Mouse (Mus musculus): Measurements from ENCODE around the gene Pcif1.
"Not testable (repeated sequence)": the region's sequence is repeated elsewhere in the genome, so short reads cannot be mapped to it uniquely, and the experiment has no call there.

The Pcif1 gene
- long read RNA-seq, experiment 1, full-length matches to known transcripts = 38 of 42 reads
- long read RNA-seq, experiment 1, partial matches to known transcripts = 1 of 42 reads
- long read RNA-seq, experiment 1, other reads (novel, unspliced or antisense) = 3 of 42 reads
- long read RNA-seq, experiment 2, full-length matches to known transcripts = 30 of 36 reads
- long read RNA-seq, experiment 2, partial matches to known transcripts = 1 of 36 reads
- long read RNA-seq, experiment 2, other reads (novel, unspliced or antisense) = 5 of 36 reads

DNA sequence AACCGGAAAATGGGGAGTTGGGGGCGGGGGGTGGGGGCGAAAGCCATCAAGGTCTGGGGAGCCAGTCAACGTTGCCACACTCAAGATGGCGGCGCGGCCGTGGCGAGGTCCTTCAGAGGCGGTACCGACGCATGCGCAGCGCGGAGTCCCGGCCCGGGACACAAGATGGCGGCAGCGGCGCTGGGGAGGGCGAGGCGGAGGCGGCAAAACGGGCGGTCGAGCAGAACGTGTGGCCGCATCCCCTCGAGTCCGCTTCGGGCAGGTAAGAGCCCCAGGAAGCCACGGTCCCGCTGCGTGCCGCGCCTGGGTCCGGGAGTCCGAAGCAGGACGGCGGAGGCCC lies at the start of gene Pcif1:
Gene Pcif1, plus strand, starts transcription at position 77 of the 340 bp plus-strand sequence.
- intact Hi-C loops (cut with DNase I) = no loop called here

DNA sequence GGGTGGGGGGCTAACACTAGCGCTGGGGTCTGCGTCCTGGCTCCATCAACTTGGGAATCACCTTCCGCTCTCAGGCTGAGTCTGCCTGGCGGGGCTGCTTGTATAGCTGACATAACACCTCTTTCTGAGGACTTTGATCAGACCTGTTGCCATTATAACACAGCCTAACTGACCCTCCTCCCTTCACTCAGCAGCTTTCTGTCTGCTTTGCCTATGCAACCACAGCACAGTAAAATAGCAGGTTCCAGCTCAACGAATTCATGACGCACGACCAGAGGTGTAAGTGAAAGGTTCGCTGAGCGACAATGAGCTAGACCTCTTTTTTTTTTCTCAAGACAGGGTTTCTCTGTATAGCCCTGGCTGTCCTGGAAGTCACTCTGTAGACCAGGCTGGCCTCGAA lies 48.1 kb upstream of the Pcif1 start:
- intact Hi-C loops (cut with DNase I) = loop anchor here (5.0 kb wide), 2 partner anchors 41 to 66 kb away; no protein-coding TSS in a partner anchor

DNA sequence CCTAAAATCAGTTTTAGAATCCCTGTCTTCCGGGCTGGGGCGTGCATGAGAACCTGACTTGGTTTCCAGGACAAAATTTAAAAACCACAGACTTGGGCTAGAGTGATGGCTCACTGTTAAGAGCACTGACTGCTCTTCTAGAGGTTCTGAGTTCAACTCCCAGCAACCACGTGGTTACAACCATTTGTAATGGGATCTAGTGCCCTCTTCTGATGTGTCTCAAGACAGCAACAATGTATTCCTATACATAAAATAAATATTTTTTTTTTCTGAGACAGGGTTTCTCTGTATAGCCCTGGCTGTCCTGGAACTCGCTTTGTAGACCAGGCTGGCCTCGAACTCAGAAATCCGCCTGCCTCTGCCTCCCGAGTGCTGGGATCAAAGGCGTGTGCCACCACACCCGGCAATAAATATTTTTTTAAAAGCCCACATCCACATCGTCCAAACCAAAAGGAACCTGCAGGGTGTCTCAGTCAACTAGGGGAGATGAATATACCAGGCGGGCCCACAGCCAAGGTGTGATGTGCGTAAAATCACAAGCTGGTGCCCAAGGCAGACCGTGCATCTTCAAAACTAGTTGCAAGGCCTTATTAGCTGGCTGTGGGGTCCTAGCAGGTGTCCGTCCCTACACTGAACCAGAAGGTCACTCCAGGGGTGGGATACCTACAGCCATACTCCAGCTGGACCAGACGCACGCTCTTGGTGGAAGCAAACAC lies 46.9 kb upstream of the Pcif1 start:
- intact Hi-C loops (cut with DNase I) = loop anchor here (5.0 kb wide), 2 partner anchors 40 to 65 kb away; no protein-coding TSS in a partner anchor

DNA sequence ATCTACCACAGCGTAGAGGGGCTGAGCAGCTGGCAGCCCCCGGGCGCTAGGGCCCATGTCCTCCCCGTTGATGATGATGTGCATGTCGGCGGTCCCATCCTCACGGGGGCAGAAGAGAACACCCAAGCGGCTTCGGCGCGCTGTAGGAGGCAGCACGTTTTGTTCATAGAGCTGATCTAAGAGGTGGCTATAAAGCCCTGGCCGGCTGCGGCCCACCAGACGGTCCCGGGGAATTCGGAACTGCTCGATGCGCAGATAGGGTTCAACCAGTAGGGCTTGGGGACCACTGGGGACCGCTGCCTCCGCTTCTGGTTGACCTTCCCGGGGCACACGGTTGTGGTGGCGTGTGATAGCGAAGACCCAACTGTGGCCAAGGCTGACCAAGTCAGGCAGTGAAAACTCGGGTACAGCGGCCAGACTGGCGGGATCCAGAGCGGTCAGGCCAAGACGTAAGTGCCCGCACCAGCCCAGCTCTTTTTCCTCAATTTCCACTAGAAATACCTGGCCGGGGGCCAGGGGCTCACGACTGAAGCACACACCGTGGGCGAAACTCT lies 46.3 kb upstream of the Pcif1 start, which contains the start of gene Ctsa:
Gene Ctsa, plus strand, starts transcription at position 126 of the 554 bp plus-strand sequence.
- intact Hi-C loops (cut with DNase I) = loop anchor here (5.0 kb wide), 2 partner anchors 39 to 64 kb away; no protein-coding TSS in a partner anchor

DNA sequence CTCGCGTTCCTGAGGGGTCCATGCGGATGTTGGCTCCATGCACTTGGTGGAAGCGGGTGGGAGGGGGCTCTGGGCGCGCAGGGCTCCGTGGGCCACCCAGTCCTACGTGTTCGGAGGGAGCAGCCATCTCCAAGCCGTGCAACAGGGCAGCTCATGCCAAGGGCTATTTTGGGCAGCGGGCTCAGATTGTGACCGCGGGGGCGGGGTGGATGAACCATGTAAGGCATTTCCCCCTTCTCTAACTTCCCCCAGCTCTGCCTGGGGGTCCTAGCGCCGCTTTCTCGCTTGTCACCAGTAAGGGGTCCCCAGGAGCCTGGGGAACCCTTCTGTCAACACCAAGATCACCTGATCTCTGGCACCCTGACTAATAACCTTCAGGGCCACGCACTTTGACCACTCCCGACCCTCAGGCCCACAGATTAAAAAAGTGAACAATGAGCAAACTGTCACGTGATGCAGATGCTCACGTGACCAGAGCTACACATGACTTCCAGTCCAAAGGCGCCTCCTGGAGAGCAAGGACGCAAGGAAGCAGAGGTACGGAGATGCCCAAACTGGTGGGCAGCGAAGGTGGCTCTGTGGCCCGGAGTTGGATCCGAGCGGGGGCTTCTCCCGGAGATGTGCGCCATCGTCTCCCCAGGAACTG lies 45.7 kb upstream of the Pcif1 start, which contains the start of gene Neurl2:
Gene Neurl2, minus strand, starts transcription at position 143 of the 646 bp plus-strand sequence.
- intact Hi-C loops (cut with DNase I) = loop anchor here (5.0 kb wide), 2 partner anchors 39 to 64 kb away; no protein-coding TSS in a partner anchor

DNA sequence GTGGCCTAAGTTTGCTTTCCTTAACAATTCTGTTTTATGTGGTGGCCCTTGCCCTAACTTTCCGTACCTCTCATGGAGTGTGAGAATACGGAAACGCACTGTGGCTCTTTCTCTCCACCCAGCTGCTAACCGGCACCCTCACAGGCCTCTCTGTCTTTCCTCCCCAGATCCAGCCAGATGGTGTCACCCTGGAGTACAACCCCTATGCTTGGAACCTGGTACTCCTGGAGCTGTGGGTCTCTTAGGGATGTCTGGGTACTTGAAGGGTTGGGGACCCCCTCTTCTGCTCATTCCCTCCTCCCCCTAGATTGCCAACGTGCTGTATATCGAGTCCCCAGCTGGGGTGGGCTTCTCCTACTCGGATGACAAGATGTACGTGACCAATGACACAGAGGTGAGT lies 44.6 kb upstream of the Pcif1 start:
- intact Hi-C loops (cut with DNase I) = loop anchor here (5.0 kb wide), 2 partner anchors 38 to 63 kb away; no protein-coding TSS in a partner anchor

DNA sequence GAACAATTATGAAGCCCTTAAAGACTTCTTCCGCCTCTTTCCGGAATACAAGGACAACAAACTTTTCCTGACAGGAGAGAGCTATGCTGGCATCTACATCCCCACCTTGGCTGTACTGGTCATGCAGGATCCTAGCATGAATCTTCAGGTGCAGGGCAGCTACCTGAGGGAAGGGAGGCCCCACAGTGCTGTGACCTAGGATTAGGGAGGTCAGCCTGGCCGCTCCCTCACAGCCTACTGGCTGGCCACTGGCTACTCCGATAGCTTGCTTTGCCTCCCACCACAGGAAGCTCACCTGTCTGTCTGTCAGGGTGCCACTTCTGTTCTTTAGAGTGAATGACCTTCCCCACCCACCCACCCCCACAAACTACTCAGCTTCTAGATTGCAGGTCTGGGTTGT lies 43.9 kb upstream of the Pcif1 start:
- intact Hi-C loops (cut with DNase I) = no loop called here

DNA sequence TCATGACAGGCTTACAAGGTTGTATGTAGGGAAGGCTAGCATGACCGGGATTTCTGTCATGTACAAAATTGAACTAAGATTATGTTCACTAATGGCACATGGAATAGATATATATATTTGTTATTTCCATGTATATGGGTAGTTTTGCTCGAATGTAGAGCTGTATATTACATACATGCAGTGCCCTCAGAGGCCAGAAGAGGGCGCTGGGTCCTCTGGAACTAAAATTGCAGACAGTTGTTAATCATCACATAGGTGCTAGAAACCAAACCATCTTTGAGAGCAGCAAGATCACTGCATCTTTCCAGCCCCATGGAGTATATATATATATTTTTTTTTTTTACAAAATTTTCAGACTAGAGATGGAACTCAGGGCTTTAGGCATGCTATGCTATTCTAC lies 33.3 kb upstream of the Pcif1 start:
- intact Hi-C loops (cut with DNase I) = no loop called here

DNA sequence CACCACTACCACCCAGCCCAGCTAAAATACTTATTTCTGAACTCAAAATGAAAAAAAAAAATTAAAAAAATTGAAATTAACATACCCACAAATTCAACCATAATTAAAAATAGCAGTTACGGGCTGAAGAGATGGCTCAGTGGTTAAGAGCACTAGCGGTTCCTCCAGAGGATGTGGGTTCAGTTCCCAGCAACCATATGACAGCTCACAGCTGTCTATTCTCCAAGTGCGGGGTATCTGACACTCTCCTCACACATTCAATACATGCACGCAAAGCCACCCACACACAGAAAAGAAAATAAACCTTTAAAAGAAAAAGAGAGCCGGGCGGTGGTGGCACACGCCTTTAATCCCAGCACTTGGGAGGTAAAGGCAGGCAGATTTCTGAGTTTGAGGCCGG lies 29.0 kb upstream of the Pcif1 start:
- intact Hi-C loops (cut with DNase I) = no loop called here

DNA sequence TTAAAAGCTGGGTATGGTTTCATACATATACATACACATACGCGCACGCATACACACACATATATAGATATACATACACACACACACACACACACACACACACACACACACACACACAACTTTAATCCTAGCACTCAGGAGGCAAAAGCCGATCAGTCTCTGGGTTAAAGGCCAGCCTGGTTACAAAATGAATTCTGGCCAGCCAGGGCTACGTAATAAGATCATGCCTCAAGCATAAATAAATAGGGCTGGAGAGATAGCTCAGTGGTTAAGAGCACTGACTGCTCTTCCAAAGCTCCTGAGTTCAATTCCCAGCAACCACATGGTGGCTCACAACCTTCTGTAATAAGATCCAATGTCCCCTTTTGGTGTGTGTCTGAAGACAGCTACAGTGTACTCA lies 23.5 kb upstream of the Pcif1 start:
- intact Hi-C loops (cut with DNase I) = not testable (repeated sequence)

DNA sequence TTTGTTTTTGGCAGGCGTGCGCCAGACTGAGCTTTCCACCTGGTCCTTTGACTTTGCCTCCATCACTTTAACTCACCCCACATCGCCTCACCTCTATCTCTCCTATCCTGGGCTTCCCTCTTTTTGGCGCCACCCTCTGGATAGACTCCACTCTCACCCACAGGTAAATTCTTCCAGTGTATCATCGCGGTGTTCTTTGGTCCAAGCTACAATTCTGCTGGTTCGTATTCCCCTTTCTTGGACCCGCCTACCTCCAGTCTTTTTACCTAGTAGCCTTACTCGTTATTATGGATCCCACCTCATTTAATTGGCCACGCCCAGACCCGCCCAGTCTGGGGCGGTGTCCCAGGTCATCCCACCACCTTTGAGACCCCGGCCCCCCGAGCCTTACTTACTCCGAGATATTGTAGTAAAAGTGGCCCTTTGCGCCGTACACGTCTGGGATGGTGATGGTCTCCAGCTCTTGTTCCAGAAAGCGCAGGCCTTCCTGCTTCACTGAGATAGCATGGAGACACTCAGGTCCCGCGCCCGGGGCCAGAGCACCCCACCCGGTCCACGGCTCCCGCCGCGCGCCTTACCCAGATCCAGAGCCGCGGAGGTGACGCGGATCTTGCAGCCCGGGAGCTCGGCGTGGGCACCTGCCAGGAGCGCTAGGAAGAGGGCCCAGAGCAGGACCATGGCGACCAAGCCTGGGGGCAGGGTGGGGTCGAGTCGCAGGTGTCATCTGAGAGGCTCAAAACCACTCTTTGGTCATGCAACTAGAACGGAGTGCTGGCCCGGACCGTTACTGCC lies 22.6 kb upstream of the Pcif1 start:
- intact Hi-C loops (cut with DNase I) = no loop called here

DNA sequence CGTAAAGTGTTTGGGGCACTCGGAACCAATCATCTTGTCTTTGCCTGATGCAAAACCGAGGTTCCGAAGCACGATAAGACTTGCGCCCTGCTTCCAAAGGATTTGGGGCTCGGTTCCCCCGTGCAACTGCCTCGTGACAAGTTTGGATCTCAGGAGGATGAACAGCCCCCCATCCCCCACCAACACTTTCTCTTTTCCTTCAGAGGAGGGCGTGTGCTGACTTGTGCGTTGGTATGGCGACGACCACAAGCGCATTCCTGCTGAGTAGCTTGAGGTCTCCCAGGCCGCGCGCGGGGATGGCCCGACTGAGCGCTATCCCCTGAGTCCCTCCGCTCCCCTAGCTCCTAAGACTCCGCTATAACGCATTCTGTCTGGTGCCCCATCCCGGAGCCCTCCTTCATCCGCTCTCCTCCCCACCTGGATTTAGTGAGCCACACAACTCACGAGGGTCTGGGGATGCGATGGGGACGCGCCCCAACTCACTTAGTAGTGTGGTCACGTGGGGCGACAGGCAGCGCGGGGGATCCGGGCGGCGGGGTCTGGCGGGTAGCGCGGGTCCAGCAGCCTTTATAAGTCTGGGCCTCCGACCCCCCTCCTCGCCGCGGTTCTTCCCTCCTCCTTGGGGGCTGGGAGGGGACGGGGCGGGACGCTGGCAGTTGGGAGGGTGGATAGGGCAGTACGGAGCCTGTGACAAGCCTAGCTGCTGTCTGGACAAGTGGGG lies 21.8 kb upstream of the Pcif1 start, which contains the start of gene Pltp:
Gene Pltp, minus strand, starts transcription at position 611 of the 721 bp plus-strand sequence.
- intact Hi-C loops (cut with DNase I) = no loop called here

DNA sequence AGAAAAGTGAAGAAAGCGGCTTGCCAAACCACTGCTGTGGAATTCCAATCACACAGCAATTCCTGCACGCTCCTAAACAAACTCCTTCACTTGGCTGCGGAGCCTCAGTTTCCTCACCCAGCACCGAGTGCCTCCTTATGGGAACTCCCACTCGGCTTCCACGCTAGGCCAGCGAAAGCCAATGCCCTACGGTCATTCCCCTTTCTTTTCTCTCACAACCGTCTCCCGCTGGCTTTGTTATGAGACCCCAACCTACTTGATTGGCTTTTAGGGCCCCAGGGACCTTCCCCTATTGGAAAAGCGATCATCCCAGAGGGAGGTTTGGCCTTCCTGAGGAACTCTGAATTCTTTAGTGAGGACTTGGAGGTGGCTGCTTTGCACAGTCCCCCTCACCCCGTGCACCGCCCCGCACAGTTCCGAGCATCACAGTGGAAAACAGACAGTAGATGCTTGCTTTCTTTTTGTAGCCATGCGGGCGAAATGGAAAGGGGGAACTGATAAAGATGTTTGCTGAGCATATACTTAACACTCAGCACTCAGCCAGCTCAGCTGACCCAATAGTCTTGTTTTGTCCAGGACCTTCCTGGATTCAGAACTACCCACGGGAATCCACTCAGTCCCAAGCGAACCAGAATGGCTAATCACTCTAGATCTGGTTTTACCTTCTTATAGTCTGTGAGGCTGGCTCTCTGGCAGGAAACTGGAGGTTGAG lies 21.1 kb upstream of the Pcif1 start:
- intact Hi-C loops (cut with DNase I) = no loop called here

DNA sequence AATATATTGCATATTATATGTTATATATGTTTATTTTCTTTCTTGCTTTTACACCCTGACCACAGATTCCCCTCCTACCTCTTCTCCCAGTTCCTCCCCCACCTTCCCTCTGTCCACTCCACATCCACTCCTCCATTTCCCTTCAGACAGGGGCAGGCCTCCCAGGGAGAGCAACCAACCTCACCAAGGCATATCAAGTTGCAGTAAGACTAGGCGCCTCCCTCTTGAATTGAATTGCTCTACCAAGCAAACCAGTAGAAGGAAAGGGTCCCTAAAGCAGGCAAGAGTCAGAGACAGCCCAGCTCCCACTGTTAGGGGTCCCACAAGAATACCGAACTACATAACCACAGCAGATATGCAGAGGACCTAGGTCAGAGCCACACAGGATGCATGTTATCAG lies 19.9 kb upstream of the Pcif1 start:
- intact Hi-C loops (cut with DNase I) = no loop called here

DNA sequence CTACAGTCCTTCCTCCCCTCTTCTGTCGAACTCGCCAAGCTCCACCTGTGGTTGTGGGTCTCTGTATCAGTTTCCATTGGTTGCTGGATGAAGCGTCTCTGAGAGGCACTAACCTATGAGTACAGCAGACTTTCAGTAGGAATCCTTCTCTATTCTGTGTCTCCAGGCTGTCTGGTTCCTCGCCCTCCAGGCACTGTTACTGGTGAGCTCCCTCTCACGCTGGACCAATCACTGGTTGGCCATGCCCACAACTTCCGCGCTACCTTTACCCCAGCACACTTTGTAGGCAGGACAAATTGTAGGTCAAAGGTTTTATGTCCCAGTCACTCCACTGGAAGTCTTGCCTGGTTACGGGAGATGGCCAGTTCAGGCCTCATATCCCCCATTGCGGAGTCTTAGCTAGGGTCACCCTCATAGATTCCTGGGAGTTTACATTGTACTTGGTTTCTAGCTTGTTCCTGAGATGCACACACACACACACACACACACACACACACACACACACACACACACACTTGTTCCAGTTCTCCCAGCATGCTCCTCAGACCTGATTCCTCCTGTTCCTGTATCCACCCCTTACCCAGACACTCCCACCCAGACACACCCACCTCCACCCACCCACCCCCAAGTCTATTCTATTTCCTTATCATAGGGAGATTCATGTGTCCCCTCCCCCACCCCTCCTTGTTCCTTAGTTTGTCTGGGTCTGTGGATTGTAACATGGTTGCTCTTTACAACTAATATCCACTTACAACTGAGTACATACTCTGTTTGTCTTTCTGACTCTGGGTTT lies 19.3 kb upstream of the Pcif1 start:
- intact Hi-C loops (cut with DNase I) = no loop called here

DNA sequence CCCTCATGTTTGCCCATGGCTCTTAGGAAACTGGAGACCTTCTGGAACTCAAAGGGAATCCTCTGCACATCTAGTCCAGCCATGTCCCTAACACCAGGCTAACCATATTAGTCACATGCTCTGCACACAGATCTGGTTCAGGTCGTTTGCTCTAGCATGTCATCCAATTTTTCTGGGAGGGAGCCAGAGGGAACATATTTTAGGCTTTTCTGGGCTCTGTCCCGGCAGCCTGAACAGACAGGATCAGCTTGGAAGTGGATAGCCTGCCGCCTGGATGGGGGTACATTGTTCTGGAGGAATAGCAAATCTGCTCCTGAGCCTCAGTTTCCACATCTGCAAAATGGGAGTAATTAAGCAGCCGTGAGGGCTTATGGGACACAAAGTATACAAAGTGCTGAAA lies 18.0 kb upstream of the Pcif1 start:
- intact Hi-C loops (cut with DNase I) = no loop called here

DNA sequence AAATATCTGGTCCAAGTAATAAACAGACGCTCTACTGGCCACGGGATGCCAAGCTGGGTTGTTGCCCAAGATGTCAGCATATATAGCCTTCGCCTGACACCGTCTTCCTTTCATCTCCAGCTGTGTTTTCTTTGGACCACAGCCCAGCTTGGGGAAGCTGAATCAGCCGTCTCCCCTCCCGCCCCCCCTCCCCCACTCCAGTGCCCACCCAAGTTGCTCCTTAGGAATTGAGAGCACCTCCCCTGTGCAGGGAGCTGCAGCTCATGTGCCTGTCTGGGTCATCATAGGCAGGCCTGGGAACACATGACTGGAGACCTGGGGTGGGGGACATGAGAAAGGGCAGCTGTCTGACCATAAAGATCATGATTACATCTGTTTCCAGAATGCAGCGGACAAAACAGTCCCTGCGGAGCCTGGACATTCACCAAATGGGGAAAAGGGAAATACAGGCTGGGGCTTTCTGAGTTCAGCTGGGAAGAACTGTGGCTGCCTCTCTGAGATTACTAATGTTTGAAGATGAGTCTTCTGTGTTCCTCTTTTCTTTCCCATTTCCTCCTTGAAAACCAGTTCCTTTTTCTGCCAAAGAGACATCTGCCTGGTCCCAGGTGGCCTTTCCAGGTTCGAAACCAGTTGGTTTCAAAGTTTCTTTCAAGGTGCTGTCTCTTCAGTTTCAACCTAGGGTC lies 16.8 kb upstream of the Pcif1 start:
- intact Hi-C loops (cut with DNase I) = no loop called here

DNA sequence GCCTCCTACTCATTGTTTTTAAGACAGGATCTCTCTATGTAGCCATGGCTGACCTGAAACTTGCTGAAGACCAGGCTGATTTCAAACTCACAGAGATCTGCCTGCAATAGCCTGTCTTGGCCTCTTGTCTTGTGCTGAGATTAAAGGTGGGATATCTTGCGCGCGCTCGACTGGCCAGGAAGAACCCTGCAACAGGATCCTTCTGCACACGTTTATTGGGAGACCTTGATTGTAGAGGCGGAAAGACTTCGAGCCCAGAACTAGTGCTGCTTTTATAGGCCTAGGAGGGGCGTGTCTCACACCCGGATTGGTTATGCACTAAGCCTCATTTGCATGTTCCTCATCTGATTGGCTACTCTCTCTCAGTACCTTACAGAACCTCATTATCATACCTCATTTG lies 15.7 kb upstream of the Pcif1 start:
- intact Hi-C loops (cut with DNase I) = not testable (repeated sequence)

All from adrenal gland (tissue).